Mouse (Mus musculus): ENCODE measurements around the gene Hspa5.
"Not testable (repeated sequence)": the region's sequence is repeated elsewhere in the genome, so short reads cannot be mapped to it uniquely, and the experiment has no call there.

Gene Hspa5

GRCm38 (mm10) chr2:34771368-34772226 is at the start of gene Hspa5:
Hspa5 (plus strand) TSS chr2:34771970.
- DNase-seq: peak; percentile 98

GRCm38 (mm10) chr2:34725269-34725668 is 46.5 kb upstream of the Hspa5 start:
- DNase-seq: no peak

DNA sequence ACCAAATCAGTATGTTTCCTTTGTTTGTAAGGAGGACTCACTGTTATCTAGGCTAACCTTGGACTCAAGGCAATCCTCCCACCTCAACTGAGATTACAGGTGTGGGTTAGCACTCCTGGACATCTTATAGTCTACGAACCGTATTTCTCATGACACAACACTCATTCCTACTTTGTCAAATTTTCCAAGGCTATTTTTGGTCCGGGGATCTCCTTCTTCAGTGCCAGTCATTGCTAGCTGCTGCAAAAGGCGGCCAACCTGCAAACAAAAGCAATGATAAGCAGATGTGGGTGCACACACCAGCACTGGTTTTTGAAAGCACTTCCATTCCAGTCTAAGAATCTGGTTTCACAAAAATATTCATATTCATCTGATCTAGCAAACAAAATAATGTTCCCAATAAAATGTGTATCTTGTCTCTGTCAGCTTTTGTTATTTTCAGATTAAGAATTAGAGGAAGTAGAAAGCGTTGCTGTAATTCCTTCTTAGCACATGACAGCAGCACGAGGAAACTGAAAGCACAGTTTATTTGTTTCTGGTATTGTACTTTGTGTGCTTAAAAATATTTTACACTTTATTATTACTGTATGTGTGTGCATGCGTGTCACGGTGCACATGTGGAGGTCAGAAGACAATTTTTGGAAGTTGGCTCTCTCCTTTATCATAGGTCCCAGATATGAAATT is 44.6 kb upstream of the Hspa5 start:
- DNase-seq: no peak

- no peak for DNase-seq
Measured at GRCm38 (mm10) chr2:34736626-34737025, 35.1 kb upstream of the Hspa5 start.

DNA sequence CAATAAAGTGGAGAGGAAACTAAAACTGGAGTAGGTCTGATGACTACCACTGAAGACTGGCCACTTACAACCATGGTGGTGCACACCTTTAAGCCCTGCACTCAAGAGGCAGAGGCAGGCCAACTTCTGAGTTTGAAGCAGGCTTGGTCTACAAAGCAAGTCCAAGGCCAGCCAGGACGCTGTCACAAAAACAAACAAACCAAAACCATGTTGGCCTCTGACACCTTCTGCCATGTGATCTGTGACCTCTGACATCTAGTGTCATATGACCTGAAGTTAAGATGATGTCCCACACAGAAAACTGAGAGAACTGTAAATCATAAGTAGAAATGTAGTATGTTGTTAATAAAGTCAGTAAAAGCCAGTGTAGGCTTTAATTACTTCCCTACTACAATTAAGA is 33.9 kb upstream of the Hspa5 start:
- no peak for DNase-seq

DNA sequence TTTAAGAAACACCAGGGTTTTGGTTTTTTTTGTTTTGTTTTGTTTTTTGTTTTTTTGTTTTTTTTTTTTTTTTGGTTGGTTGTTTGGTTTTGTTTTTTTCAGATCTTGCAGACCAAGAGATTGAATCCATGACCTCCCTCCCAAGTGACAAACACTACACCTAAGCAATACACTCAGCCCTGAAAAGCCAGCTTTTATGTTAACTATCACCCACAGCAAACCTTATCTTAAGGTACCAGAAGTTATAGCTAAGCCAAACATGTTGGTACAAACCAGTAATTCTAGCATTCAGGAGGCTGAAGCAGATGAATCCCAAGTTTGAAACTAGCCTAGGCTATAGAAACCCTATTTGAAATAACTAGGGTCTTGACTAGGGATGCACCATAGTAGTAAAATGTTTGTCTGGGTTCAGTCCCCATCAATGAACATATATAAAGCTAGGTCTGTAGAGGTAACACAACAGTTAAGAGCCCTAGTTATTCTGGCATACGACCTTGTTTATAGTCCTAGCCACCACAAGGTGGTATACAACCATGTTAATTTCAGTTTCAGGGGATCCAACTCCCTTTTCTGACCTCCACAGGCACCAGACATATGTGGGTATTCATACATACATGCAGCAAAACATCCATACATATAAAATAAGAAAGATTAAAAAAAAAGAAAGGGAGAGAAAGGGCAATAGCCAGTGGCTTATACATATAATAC is 31.9 kb upstream of the Hspa5 start:
- no peak for DNase-seq

DNA sequence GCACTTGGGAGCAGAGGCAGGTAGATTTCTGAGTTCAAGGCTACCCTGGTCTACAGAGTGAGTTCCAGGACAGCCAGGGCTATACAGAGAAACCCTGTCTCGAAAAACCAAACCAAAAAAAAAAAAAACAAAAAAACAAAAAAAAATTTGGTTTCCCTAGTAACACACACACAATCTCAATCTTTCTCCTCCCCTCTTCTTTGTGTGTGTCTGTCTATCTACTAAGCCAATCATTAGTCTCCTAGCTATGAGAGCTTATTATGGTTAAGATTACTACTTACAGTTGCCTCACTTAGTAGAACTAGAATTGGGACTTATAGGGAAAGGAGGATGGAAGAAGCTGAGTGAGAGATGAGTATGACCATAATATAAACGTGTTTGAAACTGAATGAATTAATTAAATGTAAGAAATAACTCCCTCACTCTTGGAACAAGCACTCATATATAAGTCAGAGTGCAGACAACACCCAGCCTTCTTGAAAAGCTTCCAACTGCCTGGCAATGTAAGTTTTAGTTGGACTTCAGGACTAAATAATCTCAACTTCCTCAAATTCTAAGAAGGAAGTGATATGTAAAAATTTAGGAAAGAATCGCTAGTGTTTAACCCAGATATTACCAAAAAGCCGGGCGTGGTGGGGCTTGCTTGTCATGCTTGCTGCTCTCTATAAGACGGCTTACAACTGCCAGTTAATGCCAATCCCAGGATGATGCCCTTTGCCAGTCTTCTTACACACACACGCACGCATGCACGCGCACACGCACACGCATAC is 30.2 kb upstream of the Hspa5 start:
- no peak for DNase-seq

DNA sequence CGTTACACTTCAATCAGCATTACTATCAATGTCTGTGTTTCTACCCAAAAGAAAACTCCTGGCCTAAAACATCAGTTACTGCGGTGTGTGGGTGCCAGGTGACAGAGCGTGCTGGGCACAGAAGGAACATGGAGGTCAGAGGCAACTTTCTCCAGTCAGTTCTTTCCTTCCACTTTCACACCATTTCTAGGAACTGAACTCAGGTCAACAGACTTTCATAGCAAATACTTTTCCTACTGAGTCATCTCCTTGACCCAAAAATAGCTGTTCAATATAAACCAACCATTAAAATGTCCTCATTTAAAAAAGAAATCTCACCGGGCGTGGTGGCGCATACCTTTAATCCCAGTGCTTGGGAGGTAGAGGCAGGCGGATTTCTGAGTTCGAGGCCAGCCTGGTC is 29.1 kb upstream of the Hspa5 start:
- DNase-seq: no peak

- no peak for DNase-seq
Measured at GRCm38 (mm10) chr2:34744476-34744875, 27.3 kb upstream of the Hspa5 start.

DNA sequence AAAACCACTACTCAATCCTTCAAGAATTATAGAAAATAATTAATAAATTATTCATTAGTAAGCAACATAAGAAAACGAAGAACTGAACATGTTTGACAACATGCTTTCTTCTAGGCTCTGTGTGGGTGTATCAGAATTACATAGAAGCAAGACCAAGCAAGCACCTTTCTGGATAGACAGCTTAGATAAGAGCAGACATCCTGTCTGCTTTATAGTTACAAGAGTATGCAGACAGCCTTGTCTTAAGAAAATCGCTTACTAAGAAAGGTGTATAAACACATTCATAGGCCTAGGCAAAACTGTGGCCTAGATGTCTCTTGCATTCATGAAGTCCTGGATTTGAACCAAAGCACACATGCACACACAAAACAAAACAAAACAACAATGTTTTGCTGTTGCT is 26.1 kb upstream of the Hspa5 start:
- DNase-seq: no peak

DNA sequence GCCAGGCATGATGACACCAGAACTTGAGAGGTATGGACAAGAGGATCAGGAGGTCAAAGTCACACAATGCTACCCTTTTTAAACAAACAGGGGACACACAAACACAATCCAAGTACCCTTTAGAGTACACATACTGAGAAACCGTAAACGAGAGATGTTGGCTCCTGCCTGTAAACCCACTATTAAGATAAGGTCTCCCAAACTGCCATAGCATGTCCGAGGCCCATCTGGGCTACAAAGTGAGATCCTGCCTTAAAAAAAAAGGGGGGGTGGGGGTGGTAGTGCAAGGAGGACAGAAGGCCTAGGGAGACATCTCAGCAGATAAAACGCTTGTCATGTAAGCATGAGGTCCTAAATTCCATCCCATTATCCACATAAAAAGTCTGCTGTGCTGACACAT is 23.3 kb upstream of the Hspa5 start:
- no peak for DNase-seq

- no peak for DNase-seq
Measured at GRCm38 (mm10) chr2:34750245-34750644, 21.5 kb upstream of the Hspa5 start.

- peak; percentile 88 for DNase-seq
Measured at GRCm38 (mm10) chr2:34753811-34754550, 17.8 kb upstream of the Hspa5 start.

DNA sequence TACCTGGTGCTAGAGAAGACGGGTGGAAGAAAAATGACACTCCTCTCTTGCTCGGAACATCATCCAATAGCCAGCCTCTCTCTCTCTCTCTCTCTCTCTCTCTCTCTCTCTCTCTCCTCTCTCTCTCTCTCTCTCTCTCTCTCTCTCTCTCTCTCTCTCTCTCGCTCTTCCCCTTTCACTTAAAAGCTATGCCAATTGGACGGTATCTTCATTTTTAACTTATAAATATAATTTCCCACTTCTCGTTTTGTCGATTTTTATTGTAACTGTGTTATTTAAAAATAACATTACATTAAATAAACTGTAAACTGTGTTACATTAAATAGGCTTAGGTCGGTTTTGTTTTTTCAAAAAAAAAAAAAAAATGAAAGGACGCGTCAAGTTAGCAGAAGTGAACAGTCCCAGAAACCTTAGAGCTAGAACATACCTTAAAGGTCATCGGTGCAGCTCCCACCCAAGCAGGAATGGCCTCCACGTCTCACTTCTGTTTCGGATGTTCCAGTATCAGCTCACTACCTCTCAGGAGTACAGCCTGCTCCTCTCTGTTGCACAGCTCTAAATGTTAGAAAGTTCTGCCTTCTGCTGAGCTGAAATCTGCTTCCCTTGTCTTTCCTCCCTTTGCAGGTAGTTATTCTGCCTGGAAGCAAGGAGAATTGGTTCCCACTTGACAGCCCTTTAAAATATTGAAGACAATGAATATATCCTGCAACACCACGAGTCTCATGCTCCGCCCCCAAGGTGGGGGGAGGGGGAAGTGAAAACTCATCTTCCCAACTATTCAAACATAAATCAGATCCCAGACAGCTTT is 17.0 kb upstream of the Hspa5 start, which contains the start of gene Gapvd1:
Gapvd1 (minus strand) TSS at position 682 of the 808 bp plus-strand sequence.
- DNase-seq: peak; percentile 31

DNA sequence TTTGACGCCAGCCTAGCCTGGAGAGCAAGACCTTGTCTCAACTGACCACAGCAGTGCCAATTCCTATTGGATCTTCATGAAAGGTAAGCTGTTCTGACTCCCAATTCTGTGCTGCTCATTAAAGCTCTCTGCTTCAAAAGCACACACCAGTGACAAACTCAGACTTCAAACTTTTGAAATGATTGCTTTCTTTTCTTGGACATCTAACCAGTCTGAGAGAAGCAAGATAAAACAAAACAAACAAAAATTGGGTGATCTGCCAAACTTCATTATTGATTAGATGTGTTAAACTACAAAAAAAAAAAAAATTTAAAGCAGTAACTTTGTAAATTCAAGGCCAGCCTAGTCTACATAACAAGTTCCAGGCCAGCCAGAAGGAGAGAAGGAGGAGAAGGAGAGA is 14.4 kb upstream of the Hspa5 start:
- no peak for DNase-seq

DNA sequence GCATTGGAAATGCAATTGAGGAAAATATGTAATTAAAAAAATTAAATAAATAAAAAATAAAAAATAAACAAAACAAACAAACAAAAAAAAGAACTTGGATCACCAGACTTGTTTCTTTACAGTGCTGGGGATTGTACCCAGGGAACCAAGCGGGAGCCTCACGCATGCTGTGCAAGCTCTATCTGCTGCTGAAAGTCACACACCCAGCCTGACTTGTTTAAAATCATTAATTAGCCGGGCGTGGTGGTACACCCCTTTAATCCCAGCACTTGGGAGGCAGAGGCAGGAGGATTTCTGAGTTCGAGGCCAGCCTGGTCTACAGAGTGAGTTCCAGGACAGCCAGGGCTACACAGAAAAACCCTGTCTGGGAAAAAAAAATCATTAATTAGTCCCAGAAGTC is 10.5 kb upstream of the Hspa5 start:
- DNase-seq: not testable (repeated sequence)

DNA sequence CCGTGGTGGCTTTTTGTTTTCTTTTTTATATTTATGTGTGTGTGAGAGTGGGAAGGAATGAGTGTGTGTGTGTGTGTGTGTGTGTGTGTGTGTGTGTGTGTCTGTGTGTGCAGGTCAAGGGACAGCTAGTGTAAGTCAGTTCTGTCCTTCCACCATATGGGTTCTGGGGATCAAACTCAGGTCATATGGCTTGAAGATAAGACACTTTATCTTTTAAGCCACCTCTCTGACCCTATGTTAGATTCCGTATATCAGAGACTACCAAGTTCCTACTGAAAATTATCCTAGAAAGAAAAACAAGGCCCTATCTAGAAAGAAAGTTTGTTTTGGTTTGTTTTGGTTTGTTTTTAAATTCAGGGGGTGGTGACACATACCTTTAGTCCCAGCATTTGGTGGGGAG is 9.6 kb upstream of the Hspa5 start:
- DNase-seq: no peak

DNA sequence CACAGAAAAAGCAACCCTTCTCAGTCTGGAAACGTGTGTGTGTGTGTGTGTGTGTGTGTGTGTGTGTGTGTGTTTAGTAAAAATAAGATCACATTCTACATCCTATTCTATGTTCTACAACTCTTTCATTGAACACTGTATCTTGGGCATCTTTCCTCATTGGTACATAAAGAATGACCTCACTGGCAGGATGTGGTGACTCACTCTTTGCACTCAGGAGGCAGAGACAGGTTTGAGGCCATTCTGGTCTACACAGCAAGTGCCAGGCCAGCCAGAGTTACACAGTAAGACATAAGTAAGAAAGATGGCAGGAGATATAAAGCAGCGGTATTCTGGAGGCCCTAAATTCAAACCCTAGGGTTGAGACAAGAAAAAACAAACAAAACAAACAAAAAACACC is 8.9 kb upstream of the Hspa5 start:
- no peak for DNase-seq

GRCm38 (mm10) chr2:34764801-34765200 is 7.0 kb upstream of the Hspa5 start:
- no peak for DNase-seq

- no peak for DNase-seq
Measured at GRCm38 (mm10) chr2:34770049-34770448, 1.7 kb upstream of the Hspa5 start.

GRCm38 (mm10) chr2:34770951-34771350 is 819 bp upstream of the Hspa5 start:
- DNase-seq: no peak

Measured in kidney, adult 18-20 months (tissue).